Mouse (Mus musculus): ENCODE results near the gene Stk38. TPM values are rescaled to one million over a fixed set of nuclear protein-coding genes. Genes with fewer than 3 reads are reported as not detected.

Gene Stk38
- polyA plus RNA-seq, 1 experiment, result 196 TPM

DNA sequence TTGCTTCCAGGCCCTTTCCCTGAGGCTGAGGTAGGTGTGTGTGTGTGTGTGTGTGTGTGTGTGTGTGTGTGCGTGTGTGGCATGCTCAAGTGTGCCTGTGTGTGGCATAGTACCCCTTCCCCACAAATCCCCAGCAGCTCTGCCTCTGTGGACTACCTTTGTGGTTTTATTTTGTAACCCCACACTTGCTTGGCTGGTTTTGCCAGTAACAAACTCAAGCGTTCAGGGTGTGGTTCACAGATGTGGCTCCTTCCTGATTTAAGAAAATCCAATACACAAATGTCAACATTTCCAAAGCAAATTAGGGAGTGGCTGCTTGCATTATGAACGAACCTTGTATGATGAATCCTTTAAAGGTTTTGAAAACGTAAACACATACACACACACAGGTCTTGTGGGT lies 8.9 kb upstream of the Stk38 start:
- Histone ChIP-seq H3K27me3 (ENCODE audit: control insufficient read depth, insufficient read depth, low read length) (no peaks in the 10 kb centered on the region), H3K36me3 (ENCODE audit: control insufficient read depth, insufficient read depth, low read length) (no peaks in the 10 kb centered on the region), H3K4me1 (replicated peaks; ENCODE audit: control insufficient read depth, insufficient read depth, low read length) (no peaks in the 10 kb centered on the region), H3K4me3 (ENCODE audit: control insufficient read depth, insufficient read depth, low read length) (no peak overlapping the region), H3K27ac (ENCODE audit: control insufficient read depth, insufficient read depth, low read length) (no peak overlapping the region)
- no peak for DNase-seq
- TF ChIP-seq POLR2A (IDR thresholded peaks at IDR 0.05; ENCODE audit: control insufficient read depth, extremely low read depth, insufficient read depth, low read length, poor library complexity) (no peak), CTCF (IDR thresholded peaks at IDR 0.05; ENCODE audit: borderline replicate concordance, control insufficient read depth, extremely low read depth, insufficient read depth, low read length, poor library complexity) (no peak)
- WGBS, result 44% methylated on average over 4 of the region's 4 CpGs

- 37% methylated on average over 2 of the region's 2 CpGs for WGBS
- Histone ChIP-seq H3K27me3 (ENCODE audit: control insufficient read depth, insufficient read depth, low read length) (no peaks in the 10 kb centered on the region), H3K4me1 (replicated peaks; ENCODE audit: control insufficient read depth, insufficient read depth, low read length) (no peaks in the 10 kb centered on the region), H3K4me3 (ENCODE audit: control insufficient read depth, insufficient read depth, low read length) (no peak overlapping the region), H3K27ac (ENCODE audit: control insufficient read depth, insufficient read depth, low read length) (no peak overlapping the region), H3K36me3 (ENCODE audit: control insufficient read depth, insufficient read depth, low read length) (no peaks in the 10 kb centered on the region)
- peak; percentile 66 for DNase-seq
- TF ChIP-seq POLR2A (IDR thresholded peaks at IDR 0.05; ENCODE audit: control insufficient read depth, extremely low read depth, insufficient read depth, low read length, poor library complexity), result no peak
Measured at GRCm38 (mm10) chr17:29015638-29016037, 7.8 kb upstream of the Stk38 start.

DNA sequence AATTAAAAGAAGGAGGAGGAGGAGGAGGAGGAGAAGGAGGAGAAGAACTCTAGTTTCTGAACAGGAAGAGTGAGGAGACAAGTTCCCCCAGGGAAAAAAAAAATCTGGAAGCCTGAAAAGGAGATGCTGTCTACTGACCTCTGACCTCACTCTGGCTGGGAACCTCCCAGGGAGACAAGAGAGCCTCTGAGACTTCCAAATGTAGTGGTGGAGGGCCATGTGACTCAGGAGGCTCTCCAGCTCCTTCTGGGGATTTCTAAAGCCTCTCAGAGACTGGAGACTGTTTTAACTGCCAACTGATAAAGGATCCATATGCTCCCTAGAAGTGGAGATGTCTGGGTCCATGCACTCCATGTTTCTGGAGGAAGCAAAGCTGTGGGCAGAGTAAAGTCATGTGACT lies 6.4 kb upstream of the Stk38 start:
- no peaks in the 10 kb centered on the region for H3K4me1 ChIP-seq (replicated peaks; ENCODE audit: control insufficient read depth, insufficient read depth, low read length)

DNA sequence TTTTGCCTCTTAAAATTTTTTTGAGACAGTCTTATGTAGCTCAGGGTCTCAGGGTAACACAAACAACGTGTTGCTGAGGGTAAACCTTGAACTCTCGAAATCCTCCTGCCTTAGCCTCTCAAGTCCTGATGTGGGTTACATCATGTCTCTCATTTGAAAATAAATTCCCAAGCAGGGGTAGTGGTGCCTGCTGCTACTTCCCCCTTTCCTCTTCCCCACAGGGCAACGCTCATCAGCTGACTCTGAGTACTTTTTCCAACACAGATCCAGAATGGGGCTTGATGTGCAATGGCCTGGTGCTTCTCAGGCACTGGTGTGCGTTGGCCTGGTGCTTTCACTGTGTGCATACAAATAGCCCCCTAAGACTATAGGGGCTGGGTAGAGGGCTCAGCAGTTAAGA lies 1.4 kb upstream of the Stk38 start:
- DNase-seq, result no peak
- H3K27ac ChIP-seq (ENCODE audit: control insufficient read depth, insufficient read depth, low read length), result no peak overlapping the region
- no peaks in the 10 kb centered on the region for H3K36me3 ChIP-seq (ENCODE audit: control insufficient read depth, insufficient read depth, low read length)
- peaks cover 14% of the 10 kb centered on the region for H3K4me1 ChIP-seq (replicated peaks; ENCODE audit: control insufficient read depth, insufficient read depth, low read length)
- no peak overlapping the region for H3K4me3 ChIP-seq (ENCODE audit: control insufficient read depth, insufficient read depth, low read length)
- no peaks in the 10 kb centered on the region for H3K27me3 ChIP-seq (ENCODE audit: control insufficient read depth, insufficient read depth, low read length)
- TF ChIP-seq POLR2A (IDR thresholded peaks at IDR 0.05; ENCODE audit: control insufficient read depth, extremely low read depth, insufficient read depth, low read length, poor library complexity), result no peak
- WGBS, result 83% methylated on average over 4 of the region's 4 CpGs

More for the DNA sequence above, 6.4 kb upstream of the Stk38 start:
- DNase-seq, result no peak
- Histone ChIP-seq H3K36me3 (ENCODE audit: control insufficient read depth, insufficient read depth, low read length) (no peaks in the 10 kb centered on the region), H3K4me3 (ENCODE audit: control insufficient read depth, insufficient read depth, low read length) (no peak overlapping the region), H3K27ac (ENCODE audit: control insufficient read depth, insufficient read depth, low read length) (no peak overlapping the region), H3K27me3 (ENCODE audit: control insufficient read depth, insufficient read depth, low read length) (no peaks in the 10 kb centered on the region)
- TF ChIP-seq CTCF (IDR thresholded peaks at IDR 0.05; ENCODE audit: borderline replicate concordance, control insufficient read depth, extremely low read depth, insufficient read depth, low read length, poor library complexity) (no peak), POLR2A (IDR thresholded peaks at IDR 0.05; ENCODE audit: control insufficient read depth, extremely low read depth, insufficient read depth, low read length, poor library complexity) (no peak)

DNA sequence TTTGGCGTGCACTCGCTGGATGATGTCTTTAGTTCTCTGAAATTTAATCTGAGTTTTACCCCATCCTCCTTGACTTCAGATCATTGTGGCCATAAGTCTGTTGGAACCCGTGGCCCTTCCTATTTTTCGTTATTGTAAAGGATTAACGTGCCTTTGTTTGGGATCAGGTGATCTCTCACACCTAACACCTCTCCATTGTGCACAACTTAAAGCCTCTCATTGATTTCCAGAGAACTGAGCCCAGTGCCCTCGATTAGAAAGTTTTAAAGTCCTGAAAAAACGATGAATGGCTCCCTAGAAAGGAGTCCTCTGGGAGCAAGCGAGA lies 493 bp upstream of the Stk38 start:
- 22% methylated on average over 8 of the region's 8 CpGs for WGBS

GRCm38 (mm10) chr17:29007243-29007640 lies 553 bp downstream of the Stk38 start:
- WGBS, result under 1% methylated on average over 19 of the region's 19 CpGs

More for the DNA sequence above, 493 bp upstream of the Stk38 start:
- peak overlapping the region; percentile 76 for H3K27ac ChIP-seq (ENCODE audit: control insufficient read depth, insufficient read depth, low read length)
- no peaks in the 10 kb centered on the region for H3K27me3 ChIP-seq (ENCODE audit: control insufficient read depth, insufficient read depth, low read length)
- peaks cover 17% of the 10 kb centered on the region for H3K4me1 ChIP-seq (replicated peaks; ENCODE audit: control insufficient read depth, insufficient read depth, low read length)
- H3K36me3 ChIP-seq (ENCODE audit: control insufficient read depth, insufficient read depth, low read length), result no peaks in the 10 kb centered on the region
- no peak for TF ChIP-seq POLR2A (IDR thresholded peaks at IDR 0.05; ENCODE audit: control insufficient read depth, extremely low read depth, insufficient read depth, low read length, poor library complexity)
- TF ChIP-seq CTCF (IDR thresholded peaks at IDR 0.05; ENCODE audit: borderline replicate concordance, control insufficient read depth, extremely low read depth, insufficient read depth, low read length, poor library complexity), result no peak
- peak overlapping the region; percentile 97; the same call in 1 of the 2 replicates for H3K4me3 ChIP-seq (ENCODE audit: control insufficient read depth, insufficient read depth, low read length)
- DNase-seq, result no peak

DNA sequence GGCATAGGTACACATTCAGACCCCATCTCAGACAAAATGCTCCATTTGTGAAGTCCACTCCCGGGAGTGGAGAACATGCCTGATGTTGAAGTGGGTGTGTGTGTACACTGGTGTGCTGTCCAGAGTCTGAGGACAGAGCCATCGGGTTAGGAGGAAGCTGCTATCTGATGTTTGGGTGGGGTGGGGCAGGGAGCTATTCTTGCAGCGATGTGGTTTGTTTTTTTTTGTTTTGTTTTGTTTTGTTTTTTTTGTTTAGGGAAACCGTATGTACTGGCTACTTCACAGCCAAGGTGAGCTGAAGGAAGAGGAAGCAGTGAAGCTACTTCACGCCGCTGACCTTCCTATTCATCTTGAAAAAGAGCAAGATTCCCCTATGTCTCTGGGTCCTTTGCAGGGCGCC lies 983 bp downstream of the Stk38 start:
- DNase-seq, result peak; percentile 11
- 4% methylated on average over 7 of the region's 7 CpGs for WGBS
- peak overlapping the region; percentile 92 for H3K27ac ChIP-seq (ENCODE audit: control insufficient read depth, insufficient read depth, low read length)
- no peaks in the 10 kb centered on the region for H3K27me3 ChIP-seq (ENCODE audit: control insufficient read depth, insufficient read depth, low read length)
- peak overlapping the region; percentile 97 for H3K4me3 ChIP-seq (ENCODE audit: control insufficient read depth, insufficient read depth, low read length)
- TF ChIP-seq CTCF (IDR thresholded peaks at IDR 0.05; ENCODE audit: borderline replicate concordance, control insufficient read depth, extremely low read depth, insufficient read depth, low read length, poor library complexity) (no peak), POLR2A (IDR thresholded peaks at IDR 0.05; ENCODE audit: control insufficient read depth, extremely low read depth, insufficient read depth, low read length, poor library complexity) (no peak)
- H3K4me1 ChIP-seq (replicated peaks; ENCODE audit: control insufficient read depth, insufficient read depth, low read length), result peaks cover 21% of the 10 kb centered on the region
- no peaks in the 10 kb centered on the region for H3K36me3 ChIP-seq (ENCODE audit: control insufficient read depth, insufficient read depth, low read length)

More at GRCm38 (mm10) chr17:29007243-29007640, 553 bp downstream of the Stk38 start:
- H3K27ac ChIP-seq (ENCODE audit: control insufficient read depth, insufficient read depth, low read length), result peak overlapping the region; percentile 92
- H3K4me1 ChIP-seq (replicated peaks; ENCODE audit: control insufficient read depth, insufficient read depth, low read length), result peaks cover 21% of the 10 kb centered on the region
- H3K4me3 ChIP-seq (ENCODE audit: control insufficient read depth, insufficient read depth, low read length), result peak overlapping the region; percentile 97
- H3K27me3 ChIP-seq (ENCODE audit: control insufficient read depth, insufficient read depth, low read length), result no peaks in the 10 kb centered on the region
- DNase-seq, result peak; percentile 51
- no peaks in the 10 kb centered on the region for H3K36me3 ChIP-seq (ENCODE audit: control insufficient read depth, insufficient read depth, low read length)
- no peak for TF ChIP-seq POLR2A (IDR thresholded peaks at IDR 0.05; ENCODE audit: control insufficient read depth, extremely low read depth, insufficient read depth, low read length, poor library complexity)
- no peak for TF ChIP-seq CTCF (IDR thresholded peaks at IDR 0.05; ENCODE audit: borderline replicate concordance, control insufficient read depth, extremely low read depth, insufficient read depth, low read length, poor library complexity)

Data from thymus, adult 2 months (tissue).